In the genomic region with DNA sequence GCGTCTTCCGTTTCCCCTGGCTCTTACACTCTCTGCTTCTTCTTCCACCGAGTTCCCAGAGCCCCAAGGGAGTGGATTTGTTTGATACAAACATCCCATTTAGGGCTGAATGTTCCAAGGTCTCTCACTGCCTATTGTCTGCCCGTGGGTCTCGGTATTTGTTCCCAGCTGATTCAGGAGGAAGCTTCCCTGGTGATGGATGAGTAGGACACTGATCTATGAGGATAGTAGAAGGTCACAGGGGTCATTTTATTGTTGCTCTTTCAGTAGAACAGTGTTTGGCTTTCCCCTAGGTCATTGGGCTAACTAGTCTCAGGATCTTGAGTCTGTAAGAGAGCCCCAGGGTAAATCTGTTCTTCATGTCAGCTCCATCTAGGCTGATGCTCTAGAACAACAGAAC, we compare ENCODE assay signal across 27 mouse cellular contexts.
"Had no signal": no experiment of that assay in that cellular context is flagged by ENCODE, and none has a peak within 500 bp of the region (broad histone marks: within the 10 kb centered on the region; RNA-seq: fewer than 3 reads in every experiment).

No protein-coding gene starts in this region.

- H3K4me1 ChIP-seq: embryonic facial prominence, embryonic 12.5 days had no signal

- ATAC-seq: forebrain, embryonic 13.5 days; forebrain, embryonic 14.5 days; forebrain, embryonic 15.5 days; forebrain, embryonic 16.5 days; forebrain, postnatal 0 days had no signal

- H3K9me3 ChIP-seq: embryonic facial prominence, embryonic 10.5 days; embryonic facial prominence, embryonic 12.5 days; embryonic facial prominence, embryonic 13.5 days; embryonic facial prominence, embryonic 15.5 days; forebrain, embryonic 12.5 days; forebrain, embryonic 13.5 days; forebrain, embryonic 15.5 days; heart, embryonic 10.5 days had no signal

- H3K4me2 ChIP-seq: embryonic facial prominence, embryonic 12.5 days; embryonic facial prominence, embryonic 13.5 days; embryonic facial prominence, embryonic 15.5 days; forebrain, embryonic 12.5 days; forebrain, embryonic 13.5 days; forebrain, embryonic 15.5 days; heart, embryonic 11.5 days had no signal

- H3K27ac ChIP-seq: embryonic facial prominence, embryonic 10.5 days; embryonic facial prominence, embryonic 12.5 days; embryonic facial prominence, embryonic 13.5 days; embryonic facial prominence, embryonic 15.5 days; forebrain, embryonic 10.5 days; forebrain, embryonic 12.5 days; forebrain, embryonic 13.5 days; forebrain, embryonic 15.5 days; gastrocnemius, adult 2 months; heart, adult 2 months; heart, embryonic 10.5 days had no signal

- H3K9ac ChIP-seq: embryonic facial prominence, embryonic 12.5 days; embryonic facial prominence, embryonic 13.5 days; embryonic facial prominence, embryonic 15.5 days; forebrain, embryonic 12.5 days; forebrain, embryonic 13.5 days; forebrain, embryonic 15.5 days; forebrain, postnatal 0 days had no signal

- DNase-seq: cerebellum, adult 9-10 months; cerebellum, adult 9-11 months; cerebellum, postnatal 10 days; cerebellum, postnatal 14 days; cerebellum, postnatal 25 days; cerebellum, postnatal 36 days; embryo, embryonic 11 days; forebrain, postnatal 0 days; gastrocnemius, adult 2 months; gastrocnemius, postnatal 10 days; gastrocnemius, postnatal 14 days; gastrocnemius, postnatal 25 days; heart, adult 18-20 months; heart, adult 2 months had no signal

- H3K4me3 ChIP-seq: embryonic facial prominence, embryonic 10.5 days; embryonic facial prominence, embryonic 12.5 days; embryonic facial prominence, embryonic 13.5 days; embryonic facial prominence, embryonic 15.5 days; erythroblast, embryonic 14.5 days; forebrain, embryonic 10.5 days; forebrain, embryonic 12.5 days; forebrain, embryonic 13.5 days; forebrain, embryonic 15.5 days; gastrocnemius, adult 2 months; heart, adult 2 months; heart, embryonic 10.5 days had no signal

- H3K36me3 ChIP-seq: embryonic facial prominence, embryonic 10.5 days; embryonic facial prominence, embryonic 12.5 days; embryonic facial prominence, embryonic 13.5 days; embryonic facial prominence, embryonic 15.5 days; forebrain, embryonic 10.5 days; forebrain, embryonic 12.5 days; forebrain, embryonic 15.5 days; heart, embryonic 10.5 days had no signal

- H3K27me3 ChIP-seq: embryonic facial prominence, embryonic 12.5 days; embryonic facial prominence, embryonic 13.5 days; embryonic facial prominence, embryonic 15.5 days; forebrain, embryonic 12.5 days; forebrain, embryonic 13.5 days; forebrain, embryonic 15.5 days had no signal
